Mouse (Mus musculus) midbrain, embryonic 14.5 days (tissue): Measurements from ENCODE around the gene Eya3. TPM values are rescaled to one million over a fixed set of nuclear protein-coding genes. Genes with fewer than 3 reads are reported as not detected.
A peak's percentile ranks its signal among the peaks of the same experiment; 100 is the strongest.

Experiments used
- ATAC-seq: fragments of 200-750 bp; cut with Nextera tagmentation; 2 replicates; pipeline ENCODE4 v1.8.0; 2017; ENCODE audit warnings: moderate number of reproducible peaks, moderate library complexity; ENCODE audit not compliant: low FRiP score, low TSS enrichment
- DNase-seq: peaks from one replicate; pipeline ENCODE4 v3.0.0-alpha.2; 2015
- H3K27ac ChIP-seq: fragments of 300-500 bp; sonication (generic); replicated peaks from 2 replicates; pipeline ENCODE4 v1.5.1; 2014; ENCODE audit warnings: mild to moderate bottlenecking, low read depth, low read length, moderate library complexity
- H3K27me3 ChIP-seq: fragments of 300-500 bp; sonication (generic); 2 replicates; pipeline ENCODE4 v1.6.1; 2014; ENCODE audit warnings: low read length, control low read depth, mixed read lengths; ENCODE audit not compliant: control insufficient read depth, insufficient read depth
- H3K36me3 ChIP-seq: fragments of 300-500 bp; sonication (generic); 2 replicates; pipeline ENCODE4 v1.6.1; 2014; ENCODE audit warnings: low read length, control low read depth; ENCODE audit not compliant: control insufficient read depth, insufficient read depth
- H3K4me1 ChIP-seq: fragments of 300-500 bp; sonication (generic); 2 replicates; pipeline ENCODE4 v1.6.1; 2014; ENCODE audit warnings: mild to moderate bottlenecking, antibody characterized with exemption, low read length, control low read depth; ENCODE audit not compliant: control insufficient read depth, insufficient read depth
- H3K4me2 ChIP-seq: fragments of 300-500 bp; sonication (generic); 2 replicates; pipeline ENCODE4 v1.6.1; 2014; ENCODE audit warnings: mild to moderate bottlenecking, low read length, moderate library complexity
- H3K4me3 ChIP-seq: fragments of 300-500 bp; sonication (generic); replicated peaks from 2 replicates; pipeline ENCODE4 v1.5.1; 2014; ENCODE audit warnings: low read depth, low read length
- H3K9ac ChIP-seq: fragments of 300-500 bp; sonication (generic); replicated peaks from 2 replicates; pipeline ENCODE4 v1.6.1; 2014; ENCODE audit warnings: mild to moderate bottlenecking, low read length, moderate library complexity
- H3K9me3 ChIP-seq: fragments of 300-500 bp; sonication (generic); 2 replicates; pipeline ENCODE4 v1.6.1; 2016; ENCODE audit warnings: low read length, control low read depth, mixed read lengths; ENCODE audit not compliant: control insufficient read depth
- WGBS: fragments of 180-500 bp; shearing (Covaris S2); extraction: QIAGEN DNeasy Blood & Tissue Kit; methylation state at CpG from one replicate; pipeline ENCODE4 v1.1.7; 2014; 5-methylcytosine and 5-hydroxymethylcytosine counted together
- polyA plus RNA-seq: library from polyadenylated mRNA; unstranded; fragments of >200 nt; fragmentation: Nextera tagmentation; extraction: Ambion mirVana; gene quantifications from 2 replicates; pipeline ENCODE4 v1.2.1, GENCODE M21; 2014

Gene Eya3
- polyA plus RNA-seq, 1 experiment from 2014 or later, result 15.7 TPM

DNA sequence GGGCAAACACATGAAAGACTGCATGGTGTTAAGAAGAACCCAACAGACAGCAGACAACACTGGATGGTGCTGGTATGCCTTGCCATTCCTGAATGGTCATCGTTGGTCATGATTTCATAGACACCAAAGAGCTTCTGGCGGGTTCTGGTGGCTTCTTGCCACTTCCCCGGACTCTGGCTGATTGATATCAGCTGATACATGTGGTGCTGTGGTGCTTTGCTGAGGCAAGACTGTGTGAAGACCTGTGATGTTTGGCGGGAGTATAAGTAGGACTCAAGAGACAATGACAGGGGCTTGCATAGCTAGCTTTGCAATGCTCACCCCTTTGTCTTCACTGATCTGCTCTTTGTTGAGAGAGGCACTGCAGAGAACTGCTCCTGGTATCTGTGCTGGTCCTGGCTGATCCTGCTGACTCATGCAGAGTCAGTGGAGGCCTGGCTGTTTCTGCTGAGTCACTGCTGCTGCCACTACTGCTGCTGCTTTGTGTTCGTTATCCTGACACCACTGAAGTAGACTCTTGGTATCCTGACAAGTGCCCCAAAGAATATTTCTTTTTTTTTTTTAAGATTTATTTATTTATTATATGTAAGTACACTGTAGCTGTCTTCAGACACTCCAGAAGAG is 14.6 kb upstream of the Eya3 start:
- DNase-seq, result no peak
- no peaks in the 10 kb centered on the region for H3K36me3 ChIP-seq
- H3K4me3 ChIP-seq, result no peak overlapping the region
- no peak overlapping the region for H3K9ac ChIP-seq
- WGBS, result 86% methylated on average over 5 of the region's 5 CpGs
- no peaks in the 10 kb centered on the region for H3K4me1 ChIP-seq
- H3K9me3 ChIP-seq, result no peaks in the 10 kb centered on the region
- no peaks in the 10 kb centered on the region for H3K27me3 ChIP-seq
- ATAC-seq, result no peak
- no peak overlapping the region for H3K4me2 ChIP-seq
- no peak overlapping the region for H3K27ac ChIP-seq

DNA sequence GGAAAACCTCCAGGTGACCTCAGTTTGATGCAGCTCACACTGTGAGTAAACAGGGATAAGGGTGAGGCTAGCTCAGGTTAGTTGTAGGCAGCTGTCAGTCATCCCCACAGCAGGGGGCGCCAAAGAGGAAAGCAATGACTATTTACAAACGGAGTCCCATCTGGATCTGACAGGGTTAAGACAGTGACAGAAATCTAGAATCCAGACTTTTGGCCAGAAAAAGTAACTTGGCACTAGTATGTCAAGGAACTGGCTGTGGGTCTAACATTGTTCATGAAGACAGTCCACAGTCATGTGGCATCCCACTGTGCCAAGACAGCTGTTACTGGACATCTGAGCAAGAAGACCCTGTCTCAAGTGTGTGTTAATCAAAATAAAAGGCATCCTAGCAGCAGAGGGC is 10.0 kb upstream of the Eya3 start:
- no peak overlapping the region for H3K4me2 ChIP-seq
- no peaks in the 10 kb centered on the region for H3K9me3 ChIP-seq
- no peak overlapping the region for H3K27ac ChIP-seq
- no peak for ATAC-seq
- DNase-seq, result peak; percentile 19
- no peaks in the 10 kb centered on the region for H3K27me3 ChIP-seq
- H3K36me3 ChIP-seq, result no peaks in the 10 kb centered on the region
- H3K9ac ChIP-seq, result no peak overlapping the region
- H3K4me3 ChIP-seq, result no peak overlapping the region
- 13% methylated on average over 2 of the region's 2 CpGs for WGBS
- no peaks in the 10 kb centered on the region for H3K4me1 ChIP-seq

DNA sequence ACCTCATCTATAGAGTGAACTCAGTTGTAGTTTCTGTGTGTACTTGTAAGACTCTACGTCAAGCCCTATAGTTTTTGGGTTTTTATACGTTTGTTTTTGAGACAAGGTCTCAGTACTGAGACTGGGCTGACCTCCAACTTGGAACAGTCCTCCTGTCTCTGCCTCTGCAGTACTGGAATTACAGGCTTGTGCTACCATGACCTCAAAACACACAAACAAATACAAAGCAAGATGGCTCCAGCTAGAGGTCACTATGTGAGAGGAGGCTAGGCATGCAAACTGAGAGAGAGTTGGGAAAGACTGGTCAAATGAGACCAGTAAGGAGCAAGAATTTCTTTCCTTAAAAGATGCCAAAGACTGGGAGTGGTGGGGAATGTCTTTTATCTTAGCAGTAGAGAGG is 2.8 kb upstream of the Eya3 start:
- no peak overlapping the region for H3K4me3 ChIP-seq
- ATAC-seq (no peak), DNase-seq (no peak)
- no peak overlapping the region for H3K9ac ChIP-seq
- no peaks in the 10 kb centered on the region for H3K27me3 ChIP-seq
- H3K27ac ChIP-seq, result no peak overlapping the region
- H3K9me3 ChIP-seq, result no peaks in the 10 kb centered on the region
- WGBS, result 94% methylated on average over 2 of the region's 2 CpGs
- H3K36me3 ChIP-seq, result no peaks in the 10 kb centered on the region
- H3K4me2 ChIP-seq, result no peak overlapping the region
- peaks cover 2% of the 10 kb centered on the region; the same call in 1 of the 2 replicates for H3K4me1 ChIP-seq

DNA sequence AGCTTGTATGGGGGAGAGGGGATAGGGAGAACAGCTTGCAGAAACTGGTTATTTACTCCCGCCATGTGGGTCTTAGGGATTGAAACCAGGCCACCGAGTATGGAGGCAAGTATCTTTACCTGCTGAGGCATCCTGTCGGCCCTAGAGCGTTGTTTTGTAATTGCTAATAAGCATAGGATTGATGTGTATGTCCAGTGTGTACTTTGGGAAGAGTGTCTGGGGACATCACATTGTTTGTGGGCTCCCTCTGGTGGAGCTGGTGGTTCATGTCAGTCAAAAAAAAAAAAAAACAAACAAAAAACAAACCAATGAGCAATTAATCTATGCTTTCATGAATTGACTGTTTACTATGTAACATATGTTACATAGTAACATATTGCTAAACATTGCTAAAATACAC is 2.2 kb upstream of the Eya3 start:
- H3K27ac ChIP-seq, result no peak overlapping the region
- H3K36me3 ChIP-seq, result no peaks in the 10 kb centered on the region
- peak; percentile 69 for DNase-seq
- H3K27me3 ChIP-seq, result no peaks in the 10 kb centered on the region
- no peak overlapping the region for H3K4me3 ChIP-seq
- H3K4me1 ChIP-seq, result peaks cover 2% of the 10 kb centered on the region; the same call in 1 of the 2 replicates
- no peak overlapping the region for H3K9ac ChIP-seq
- WGBS, result 51% methylated on average over 4 of the region's 4 CpGs
- H3K4me2 ChIP-seq, result no peak overlapping the region
- no peak for ATAC-seq
- no peaks in the 10 kb centered on the region for H3K9me3 ChIP-seq

DNA sequence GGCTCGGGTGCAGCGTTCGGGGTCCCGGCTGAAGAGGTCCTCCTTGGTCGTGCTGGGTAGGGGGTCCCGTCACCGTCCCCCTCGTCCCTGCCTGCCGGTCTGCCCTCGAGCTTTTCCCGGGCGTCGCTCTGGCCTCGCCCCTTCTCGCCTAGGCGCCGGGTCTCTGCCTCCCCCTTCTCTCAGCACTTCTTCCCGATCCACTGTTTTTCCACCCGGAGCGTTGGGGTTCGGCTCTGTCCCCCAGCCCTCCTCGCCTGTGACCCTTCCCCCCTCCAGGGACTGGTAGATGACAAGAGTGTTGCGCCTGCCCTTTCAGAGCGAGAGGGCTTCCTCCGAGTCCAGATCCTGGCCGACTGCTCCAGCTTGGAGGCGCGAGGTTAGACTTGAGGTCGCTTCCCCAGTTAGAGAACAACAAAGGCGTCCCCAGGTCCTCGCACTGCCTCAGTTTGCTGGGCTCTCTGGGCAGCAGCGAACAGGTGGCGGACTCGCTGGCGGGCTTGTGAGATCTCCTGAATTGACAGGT is 465 bp downstream of the Eya3 start:
- Histone ChIP-seq H3K4me3 (peak overlapping the region; percentile 96), H3K27me3 (no peaks in the 10 kb centered on the region), H3K27ac (peak overlapping the region; percentile 83), H3K4me1 (peaks cover 2% of the 10 kb centered on the region; the same call in 1 of the 2 replicates), H3K9ac (peak overlapping the region; percentile 80), H3K36me3 (no peaks in the 10 kb centered on the region), H3K4me2 (peak overlapping the region; percentile 96), H3K9me3 (no peaks in the 10 kb centered on the region)
- under 1% methylated on average over 35 of the region's 35 CpGs for WGBS
- ATAC-seq (peak; percentile 27; the same call in 1 of the 2 replicates), DNase-seq (no peak)

DNA sequence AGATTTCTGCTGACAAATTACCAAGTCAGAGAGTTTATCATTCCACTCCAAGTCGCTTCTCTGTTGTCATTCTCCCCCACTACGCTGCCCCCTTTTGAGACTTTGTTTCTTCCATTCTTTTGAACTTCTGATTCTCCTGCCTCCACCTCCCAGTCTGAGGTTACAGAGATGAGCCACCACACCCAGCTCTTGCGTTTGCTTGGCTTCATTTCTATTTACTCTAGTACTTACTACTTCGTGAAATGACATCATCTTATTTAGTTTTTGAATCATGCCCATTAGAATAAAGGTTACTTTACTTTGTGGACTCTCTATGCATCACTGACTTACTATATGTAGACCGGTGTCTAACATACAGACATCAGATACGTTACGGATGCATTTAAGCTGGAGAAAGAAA is 8.7 kb downstream of the Eya3 start:
- Histone ChIP-seq H3K9ac (no peak overlapping the region), H3K36me3 (no peaks in the 10 kb centered on the region), H3K9me3 (no peaks in the 10 kb centered on the region), H3K4me3 (no peak overlapping the region), H3K4me1 (no peaks in the 10 kb centered on the region), H3K4me2 (no peak overlapping the region), H3K27ac (no peak overlapping the region), H3K27me3 (no peaks in the 10 kb centered on the region)
- DNase-seq (no peak), ATAC-seq (no peak)
- 84% methylated on average over 7 of the region's 7 CpGs for WGBS

DNA sequence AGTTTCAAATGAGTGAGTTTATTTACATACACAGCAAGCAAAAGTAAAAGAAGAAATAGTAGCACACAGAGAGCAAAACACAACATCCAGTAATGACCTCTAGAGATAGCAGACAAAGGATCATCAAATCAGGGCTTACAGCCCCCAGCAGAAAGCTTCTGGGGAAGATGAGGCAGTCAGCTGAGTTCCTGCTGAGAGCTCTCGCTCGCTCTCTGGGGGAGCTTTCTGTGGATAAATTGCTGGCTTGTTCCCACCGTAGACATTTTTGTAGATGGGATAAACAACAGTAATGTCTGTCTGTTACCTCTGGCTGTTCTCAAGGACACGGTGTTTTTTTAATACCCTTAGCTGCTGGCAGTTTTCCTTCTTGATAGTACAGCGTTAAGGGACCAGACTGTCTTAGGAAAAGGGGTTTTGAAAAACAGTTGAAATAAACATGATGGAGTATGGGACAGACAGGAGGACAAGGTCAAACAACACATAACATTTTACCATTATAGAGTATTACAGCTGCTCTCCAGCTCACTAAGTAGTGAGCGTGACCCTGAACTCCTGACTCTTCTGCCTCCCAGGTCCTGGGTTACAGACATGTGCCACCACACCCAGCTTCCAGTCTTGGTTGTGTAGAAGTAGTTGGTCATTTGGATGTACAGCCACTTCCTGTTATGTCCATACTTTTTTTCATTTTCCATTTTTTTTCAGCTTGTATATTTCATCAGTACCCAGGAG is 10.6 kb downstream of the Eya3 start:
- ATAC-seq, result no peak
- H3K9ac ChIP-seq, result no peak overlapping the region
- 72% methylated on average over 6 of the region's 6 CpGs for WGBS
- no peaks in the 10 kb centered on the region for H3K27me3 ChIP-seq
- H3K9me3 ChIP-seq, result no peaks in the 10 kb centered on the region
- H3K36me3 ChIP-seq, result no peaks in the 10 kb centered on the region
- no peak overlapping the region for H3K4me2 ChIP-seq
- no peak for DNase-seq
- no peak overlapping the region for H3K27ac ChIP-seq
- no peaks in the 10 kb centered on the region for H3K4me1 ChIP-seq
- H3K4me3 ChIP-seq, result no peak overlapping the region

DNA sequence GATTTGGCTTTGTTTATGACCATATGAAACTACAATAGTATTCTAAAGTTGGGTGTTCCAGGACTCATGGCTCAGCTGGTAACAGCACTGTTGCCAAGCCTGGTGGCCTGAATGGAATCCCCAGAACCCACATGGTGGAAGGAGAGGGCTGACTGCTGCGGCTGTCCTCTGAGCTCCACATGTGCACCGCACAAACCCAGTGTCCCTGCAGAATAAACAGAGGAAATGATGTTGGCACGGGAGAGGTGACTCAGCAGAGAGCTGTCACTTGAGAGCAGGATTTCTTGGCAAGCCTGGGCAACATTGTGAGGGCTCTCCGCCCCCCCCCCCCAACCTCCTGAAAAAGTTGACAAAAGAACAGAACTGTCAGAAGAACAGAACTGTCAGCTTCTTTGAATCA is 14.1 kb downstream of the Eya3 start:
- ATAC-seq (no peak), DNase-seq (peak; percentile 5)
- H3K27ac ChIP-seq, result no peak overlapping the region
- H3K4me2 ChIP-seq, result no peak overlapping the region
- H3K9ac ChIP-seq, result no peak overlapping the region
- no peaks in the 10 kb centered on the region for H3K27me3 ChIP-seq
- 58% methylated on average over 4 of the region's 4 CpGs for WGBS
- H3K36me3 ChIP-seq, result peaks cover 9% of the 10 kb centered on the region
- H3K9me3 ChIP-seq, result no peaks in the 10 kb centered on the region
- no peak overlapping the region for H3K4me3 ChIP-seq
- H3K4me1 ChIP-seq, result no peaks in the 10 kb centered on the region

DNA sequence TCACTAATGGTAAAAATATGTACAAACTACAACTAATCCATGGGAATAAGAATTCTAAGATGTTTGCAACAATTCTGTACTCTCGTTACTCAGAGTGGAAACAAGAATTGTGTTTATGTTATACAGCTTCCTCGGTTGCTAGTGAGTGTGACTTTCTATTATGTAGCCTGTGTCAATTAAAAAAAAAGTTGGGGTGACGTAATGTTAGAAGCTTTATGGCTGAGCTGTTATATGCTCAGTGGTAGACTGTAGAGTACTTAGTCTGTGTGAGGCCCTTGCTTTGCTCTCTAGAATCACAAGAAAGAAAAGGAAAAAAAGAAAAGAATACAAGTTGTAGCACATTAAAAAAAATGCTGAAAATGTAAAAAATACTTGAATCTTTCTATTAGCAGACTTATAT is 15.0 kb downstream of the Eya3 start:
- Histone ChIP-seq H3K36me3 (peaks cover 16% of the 10 kb centered on the region), H3K4me3 (no peak overlapping the region), H3K27me3 (no peaks in the 10 kb centered on the region), H3K27ac (no peak overlapping the region), H3K4me2 (no peak overlapping the region), H3K9ac (no peak overlapping the region), H3K9me3 (no peaks in the 10 kb centered on the region), H3K4me1 (no peaks in the 10 kb centered on the region)
- ATAC-seq (no peak), DNase-seq (no peak)
- 84% methylated on average over 3 of the region's 3 CpGs for WGBS
